Mouse (Mus musculus) megakaryocyte, embryonic 14.5 days (primary cell): ENCODE results near the gene Adamts20. TPM values are rescaled to one million over a fixed set of nuclear protein-coding genes. Genes with fewer than 3 reads are reported as not detected.

Experiments
- H3K27me3 ChIP-seq: replicated peaks from 2 replicates; pipeline ENCODE3; 2012; ENCODE audit warnings: inconsistent platforms
- H3K36me3 ChIP-seq: replicated peaks from 2 replicates; pipeline ENCODE3; 2012; ENCODE audit warnings: low read length, inconsistent platforms, mixed read lengths
- H3K4me1 ChIP-seq: 2 replicates; pipeline ENCODE4 v1.6.1; 2012; ENCODE audit warnings: inconsistent platforms
- H3K4me3 ChIP-seq: replicated peaks from 2 replicates; pipeline ENCODE3; 2012; ENCODE audit warnings: moderate library complexity, mild to moderate bottlenecking, inconsistent platforms
- H3K9me3 ChIP-seq: 2 replicates; pipeline ENCODE4 v1.6.1; 2012; ENCODE audit warnings: inconsistent platforms
- FLI1 ChIP-seq: IDR thresholded peaks from 2 replicates; pipeline ENCODE4 v1.6.1; 2012; ENCODE audit warnings: low read length, inconsistent platforms, mixed read lengths
- GATA1 ChIP-seq: IDR thresholded peaks from 3 replicates; pipeline ENCODE4 v1.6.1; 2012; ENCODE audit warnings: mixed read lengths, low read length, inconsistent platforms, borderline replicate concordance
- polyA plus RNA-seq: library from polyadenylated mRNA; stranded (reverse); fragments of >175 nt; gene quantifications from 2 replicates; pipeline ENCODE4 v1.2.3, GENCODE M21; 2012; ENCODE audit warnings: low replicate concordance; ENCODE audit not compliant: insufficient read depth

Adamts20 gene
- polyA plus RNA-seq, 1 experiment, result 0.39 TPM

GRCm38 (mm10) chr15:94379425-94379824, 85.8 kb downstream of the Adamts20 start:
- TF ChIP-seq GATA1, result no peak
- TF ChIP-seq FLI1, result no peak
- Histone ChIP-seq H3K27me3 (no peaks in the 10 kb centered on the region), H3K36me3 (no peaks in the 10 kb centered on the region), H3K4me3 (no peak overlapping the region), H3K4me1 (no peaks in the 10 kb centered on the region), H3K9me3 (no peaks in the 10 kb centered on the region)

GRCm38 (mm10) chr15:94372548-94372947, 92.7 kb downstream of the Adamts20 start:
- Histone ChIP-seq H3K9me3 (no peaks in the 10 kb centered on the region), H3K36me3 (no peaks in the 10 kb centered on the region), H3K4me1 (no peaks in the 10 kb centered on the region), H3K27me3 (no peaks in the 10 kb centered on the region), H3K4me3 (no peak overlapping the region)
- TF ChIP-seq FLI1 (no peak), GATA1 (no peak)

- Histone ChIP-seq H3K36me3 (no peaks in the 10 kb centered on the region), H3K9me3 (peaks cover 12% of the 10 kb centered on the region)
- no peak for TF ChIP-seq GATA1
- no peak for TF ChIP-seq FLI1
Observed at GRCm38 (mm10) chr15:94349052-94349451, 116.2 kb downstream of the Adamts20 start.

GRCm38 (mm10) chr15:94344317-94344716, 120.9 kb downstream of the Adamts20 start:
- no peaks in the 10 kb centered on the region for H3K27me3 ChIP-seq

More at GRCm38 (mm10) chr15:94349052-94349451, 116.2 kb downstream of the Adamts20 start:
- H3K4me3 ChIP-seq, result no peak overlapping the region
- H3K4me1 ChIP-seq, result no peaks in the 10 kb centered on the region
- no peaks in the 10 kb centered on the region for H3K27me3 ChIP-seq

GRCm38 (mm10) chr15:94342365-94342764, 122.9 kb downstream of the Adamts20 start:
- Histone ChIP-seq H3K4me1 (no peaks in the 10 kb centered on the region), H3K9me3 (peaks cover 16% of the 10 kb centered on the region), H3K27me3 (peaks cover 1% of the 10 kb centered on the region), H3K36me3 (no peaks in the 10 kb centered on the region), H3K4me3 (no peak overlapping the region)
- TF ChIP-seq GATA1 (no peak), FLI1 (no peak)

More at GRCm38 (mm10) chr15:94344317-94344716, 120.9 kb downstream of the Adamts20 start:
- Histone ChIP-seq H3K4me3 (no peak overlapping the region), H3K36me3 (no peaks in the 10 kb centered on the region), H3K4me1 (no peaks in the 10 kb centered on the region), H3K9me3 (peaks cover 16% of the 10 kb centered on the region)
- TF ChIP-seq FLI1 (no peak), GATA1 (no peak)

- Histone ChIP-seq H3K4me1 (no peaks in the 10 kb centered on the region), H3K36me3 (no peaks in the 10 kb centered on the region), H3K27me3 (peaks cover 2% of the 10 kb centered on the region), H3K4me3 (no peak overlapping the region), H3K9me3 (peaks cover 4% of the 10 kb centered on the region)
- TF ChIP-seq GATA1 (no peak), FLI1 (no peak)
Observed at GRCm38 (mm10) chr15:94339011-94339410, 126.2 kb downstream of the Adamts20 start.

- Histone ChIP-seq H3K36me3 (no peaks in the 10 kb centered on the region), H3K4me3 (no peak overlapping the region), H3K9me3 (no peaks in the 10 kb centered on the region), H3K27me3 (peaks cover 2% of the 10 kb centered on the region), H3K4me1 (no peaks in the 10 kb centered on the region)
- TF ChIP-seq GATA1 (no peak), FLI1 (no peak)
Observed at GRCm38 (mm10) chr15:94334586-94334985, 130.6 kb downstream of the Adamts20 start.

- H3K4me1 ChIP-seq, result no peaks in the 10 kb centered on the region
- H3K9me3 ChIP-seq, result peaks cover 14% of the 10 kb centered on the region
- no peaks in the 10 kb centered on the region for H3K36me3 ChIP-seq
- no peaks in the 10 kb centered on the region for H3K27me3 ChIP-seq
- TF ChIP-seq GATA1 (no peak), FLI1 (no peak)
- no peak overlapping the region for H3K4me3 ChIP-seq
Observed at GRCm38 (mm10) chr15:94326626-94327025, 138.6 kb downstream of the Adamts20 start.

- Histone ChIP-seq H3K27me3 (no peaks in the 10 kb centered on the region), H3K9me3 (peaks cover 14% of the 10 kb centered on the region), H3K4me3 (no peak overlapping the region), H3K4me1 (no peaks in the 10 kb centered on the region), H3K36me3 (no peaks in the 10 kb centered on the region)
- TF ChIP-seq GATA1, result no peak
- TF ChIP-seq FLI1, result no peak
Observed at GRCm38 (mm10) chr15:94325509-94326181, 139.6 kb downstream of the Adamts20 start.

GRCm38 (mm10) chr15:94316171-94316570, 149.0 kb downstream of the Adamts20 start:
- TF ChIP-seq FLI1 (no peak), GATA1 (no peak)
- Histone ChIP-seq H3K4me3 (no peak overlapping the region), H3K4me1 (no peaks in the 10 kb centered on the region), H3K27me3 (no peaks in the 10 kb centered on the region), H3K36me3 (no peaks in the 10 kb centered on the region), H3K9me3 (no peaks in the 10 kb centered on the region)
